Mouse (Mus musculus) small intestine, adult 2 months (tissue): Measurements from ENCODE around the gene Cep68. TPM values are rescaled to one million over a fixed set of nuclear protein-coding genes. Genes with fewer than 3 reads are reported as not detected.

Experiments used
- H3K27ac ChIP-seq: fragments of 200-500 bp; 2 replicates; pipeline ENCODE4 v1.5.1; 2012; ENCODE audit warnings: low read depth, low read length, control low read depth, inconsistent platforms; ENCODE audit not compliant: insufficient read depth
- H3K27me3 ChIP-seq: fragments of 200-500 bp; 2 replicates; pipeline ENCODE4 v1.6.1; 2012; ENCODE audit warnings: mild to moderate bottlenecking, moderate library complexity, low read length, inconsistent platforms; ENCODE audit not compliant: control insufficient read depth, insufficient read depth
- H3K36me3 ChIP-seq: fragments of 200-500 bp; 2 replicates; pipeline ENCODE4 v1.6.1; 2012; ENCODE audit warnings: mild to moderate bottlenecking, low read length, control low read depth, inconsistent platforms; ENCODE audit not compliant: control insufficient read depth, insufficient read depth
- H3K4me1 ChIP-seq: fragments of 200-500 bp; 2 replicates; pipeline ENCODE4 v1.6.1; 2012; ENCODE audit warnings: low read length, inconsistent platforms, mixed read lengths; ENCODE audit not compliant: control insufficient read depth, insufficient read depth, insufficient read length
- H3K4me3 ChIP-seq: fragments of 200-500 bp; 2 replicates; pipeline ENCODE4 v1.5.1; 2012; ENCODE audit warnings: low read depth, mild to moderate bottlenecking, control low read depth, inconsistent platforms, low read length, moderate library complexity
- CTCF ChIP-seq: fragments of 200-500 bp; IDR thresholded peaks from 2 replicates; pipeline ENCODE4 v1.5.1; 2012; ENCODE audit warnings: low read depth, mild to moderate bottlenecking, control low read depth, inconsistent platforms, low read length, moderate library complexity, mixed read lengths; ENCODE audit not compliant: insufficient replicate concordance, insufficient read length; ENCODE audit errors: extremely low read depth
- POLR2A ChIP-seq: fragments of 200-500 bp; IDR thresholded peaks from 2 replicates; pipeline ENCODE4 v1.6.1; 2012; ENCODE audit warnings: low read depth, mild to moderate bottlenecking, control low read depth, inconsistent platforms, low read length, moderate library complexity
- WGBS: fragments of 180-500 bp; shearing (Covaris S2); methylation state at CpG from one replicate; pipeline ENCODE4 v1.1.7; 2018; 5-methylcytosine and 5-hydroxymethylcytosine counted together
- polyA plus RNA-seq: library from polyadenylated mRNA; depleted of rRNA; stranded (reverse); fragments of >200 nt; gene quantifications from 2 replicates; pipeline ENCODE4 v1.2.3, GENCODE M21; 2012

The Cep68 gene
- polyA plus RNA-seq, 1 experiment, result 3.5 TPM

- H3K4me3 ChIP-seq, result no peak overlapping the region
- no peaks in the 10 kb centered on the region for H3K4me1 ChIP-seq
- H3K36me3 ChIP-seq, result peaks cover 38% of the 10 kb centered on the region
- TF ChIP-seq CTCF (no peak), POLR2A (no peak)
- H3K27ac ChIP-seq, result no peak overlapping the region
- 93% methylated on average over 7 of the region's 7 CpGs for WGBS
- H3K27me3 ChIP-seq, result no peaks in the 10 kb centered on the region
Measured at GRCm38 (mm10) chr11:20241311-20241710, 7.9 kb downstream of the Cep68 start.

- Histone ChIP-seq H3K36me3 (peaks cover 46% of the 10 kb centered on the region), H3K4me1 (no peaks in the 10 kb centered on the region), H3K4me3 (no peak overlapping the region), H3K27me3 (no peaks in the 10 kb centered on the region), H3K27ac (no peak overlapping the region)
- 80% methylated on average over 5 of the region's 5 CpGs for WGBS
- TF ChIP-seq CTCF (no peak), POLR2A (no peak)
Measured at GRCm38 (mm10) chr11:20240331-20240730, 8.9 kb downstream of the Cep68 start.

GRCm38 (mm10) chr11:20239279-20239861 lies 9.9 kb downstream of the Cep68 start:
- TF ChIP-seq CTCF (no peak), POLR2A (no peak)
- WGBS, result 91% methylated on average over 9 of the region's 9 CpGs

GRCm38 (mm10) chr11:20237976-20238375 lies 11.3 kb downstream of the Cep68 start:
- TF ChIP-seq POLR2A (no peak), CTCF (no peak)
- 92% methylated on average over 3 of the region's 3 CpGs for WGBS
- peaks cover 58% of the 10 kb centered on the region for H3K36me3 ChIP-seq
- H3K4me3 ChIP-seq, result no peak overlapping the region
- no peaks in the 10 kb centered on the region for H3K4me1 ChIP-seq
- no peaks in the 10 kb centered on the region for H3K27me3 ChIP-seq
- H3K27ac ChIP-seq, result no peak overlapping the region

More at GRCm38 (mm10) chr11:20239279-20239861, 9.9 kb downstream of the Cep68 start:
- Histone ChIP-seq H3K27ac (no peak overlapping the region), H3K4me3 (no peak overlapping the region), H3K36me3 (peaks cover 51% of the 10 kb centered on the region), H3K4me1 (no peaks in the 10 kb centered on the region), H3K27me3 (no peaks in the 10 kb centered on the region)

GRCm38 (mm10) chr11:20237018-20237417 lies 12.2 kb downstream of the Cep68 start:
- TF ChIP-seq CTCF (no peak), POLR2A (no peak)
- no peak overlapping the region for H3K4me3 ChIP-seq
- 82% methylated on average over 7 of the region's 7 CpGs for WGBS
- no peaks in the 10 kb centered on the region for H3K27me3 ChIP-seq
- H3K36me3 ChIP-seq, result peaks cover 66% of the 10 kb centered on the region
- H3K4me1 ChIP-seq, result no peaks in the 10 kb centered on the region
- H3K27ac ChIP-seq, result no peak overlapping the region

GRCm38 (mm10) chr11:20234233-20234632 lies 15.0 kb downstream of the Cep68 start:
- TF ChIP-seq POLR2A (no peak), CTCF (no peak)
- Histone ChIP-seq H3K4me1 (no peaks in the 10 kb centered on the region), H3K27me3 (no peaks in the 10 kb centered on the region), H3K36me3 (peaks cover 73% of the 10 kb centered on the region), H3K4me3 (no peak overlapping the region), H3K27ac (no peak overlapping the region)
- WGBS, result 73% methylated on average over 3 of the region's 3 CpGs

- 67% methylated on average over 4 of the region's 5 CpGs for WGBS
- no peak for TF ChIP-seq POLR2A
- no peak for TF ChIP-seq CTCF
- no peak overlapping the region for H3K4me3 ChIP-seq
- H3K27me3 ChIP-seq, result no peaks in the 10 kb centered on the region
- H3K36me3 ChIP-seq, result peaks cover 68% of the 10 kb centered on the region
- H3K4me1 ChIP-seq, result no peaks in the 10 kb centered on the region
- H3K27ac ChIP-seq, result no peak overlapping the region
Measured at GRCm38 (mm10) chr11:20232016-20232755, 17.0 kb downstream of the Cep68 start.
